Mouse (Mus musculus): ENCODE results near the gene Gm20388. TPM values are rescaled to one million over a fixed set of nuclear protein-coding genes. Genes with fewer than 3 reads are reported as not detected.

Gene Gm20388
- total and polyA plus RNA-seq, 2 experiments from 2014 or later = 17.3 TPM; not detected in 1

- Histone ChIP-seq H3K9me3 (replicated peaks; ENCODE audit: control insufficient read depth, low read length) (no peaks in the 10 kb centered on the region), H3K27ac (ENCODE audit: low read depth) (no peak overlapping the region), H3K4me2 (ENCODE audit: low read depth, low read length) (no peak overlapping the region), H3K36me3 (replicated peaks; ENCODE audit: control insufficient read depth, insufficient read depth, low read length) (no peaks in the 10 kb centered on the region), H3K9ac (replicated peaks; ENCODE audit: low read depth, low read length) (no peak overlapping the region), H3K4me3 (ENCODE audit: low read depth, low read length) (no peak overlapping the region), H3K4me1 (ENCODE audit: control insufficient read depth, insufficient read depth) (peaks cover 32% of the 10 kb centered on the region), H3K27me3 (ENCODE audit: control insufficient read depth, insufficient read depth, low read length) (no peaks in the 10 kb centered on the region)
- 46% methylated on average over 6 of the region's 6 CpGs for WGBS
- ATAC-seq (ENCODE audit: insufficient read depth, low read depth) (no peak), DNase-seq (ENCODE audit: low spot score) (no peak)
- no peak for TF ChIP-seq EP300 (IDR thresholded peaks at IDR 0.05; ENCODE audit: low read depth)
- no peak for TF ChIP-seq CTCF (IDR thresholded peaks at IDR 0.05; ENCODE audit: low read depth)
Observed at GRCm38 (mm10) chr8:120460375-120460774, 549.7 kb downstream of the Gm20388 start.

DNA sequence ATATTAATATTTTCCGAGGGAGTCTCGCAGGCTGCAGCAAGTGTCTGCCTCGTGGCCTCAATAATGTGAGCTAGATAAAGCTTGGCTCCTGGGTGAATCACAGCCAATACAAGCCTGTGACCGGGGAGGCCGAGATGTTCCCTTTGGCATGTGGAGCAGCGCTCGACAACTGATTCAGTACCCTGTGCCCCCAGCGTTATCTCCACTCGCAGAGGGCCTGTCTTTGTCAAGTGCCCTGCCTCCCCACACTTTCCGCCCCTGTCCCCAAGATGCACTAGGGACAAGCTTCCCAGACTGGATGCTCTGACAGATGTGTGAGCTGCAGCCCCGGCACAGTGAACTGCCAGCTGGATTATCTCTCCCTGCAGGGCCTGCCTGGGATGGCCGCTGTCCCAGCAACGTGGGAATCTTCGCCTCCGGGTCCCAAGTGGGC, 551.5 kb downstream of the Gm20388 start:
- Histone ChIP-seq H3K4me1 (ENCODE audit: control insufficient read depth, insufficient read depth) (peaks cover 39% of the 10 kb centered on the region), H3K9ac (replicated peaks; ENCODE audit: low read depth, low read length) (no peak overlapping the region), H3K4me2 (ENCODE audit: low read depth, low read length) (peak overlapping the region; percentile 45), H3K36me3 (replicated peaks; ENCODE audit: control insufficient read depth, insufficient read depth, low read length) (no peaks in the 10 kb centered on the region), H3K9me3 (replicated peaks; ENCODE audit: control insufficient read depth, low read length) (no peaks in the 10 kb centered on the region), H3K27me3 (ENCODE audit: control insufficient read depth, insufficient read depth, low read length) (no peaks in the 10 kb centered on the region), H3K4me3 (ENCODE audit: low read depth, low read length) (no peak overlapping the region), H3K27ac (ENCODE audit: low read depth) (peak overlapping the region; percentile 28; the same call in 1 of the 2 replicates)
- no peak for TF ChIP-seq CTCF (IDR thresholded peaks at IDR 0.05; ENCODE audit: low read depth)
- no peak for TF ChIP-seq EP300 (IDR thresholded peaks at IDR 0.05; ENCODE audit: low read depth)
- DNase-seq (ENCODE audit: low spot score) (peak; percentile 43), ATAC-seq (ENCODE audit: insufficient read depth, low read depth) (peak; percentile 15; the same call in 1 of the 2 replicates)
- WGBS = 9% methylated on average over 15 of the region's 15 CpGs

DNA sequence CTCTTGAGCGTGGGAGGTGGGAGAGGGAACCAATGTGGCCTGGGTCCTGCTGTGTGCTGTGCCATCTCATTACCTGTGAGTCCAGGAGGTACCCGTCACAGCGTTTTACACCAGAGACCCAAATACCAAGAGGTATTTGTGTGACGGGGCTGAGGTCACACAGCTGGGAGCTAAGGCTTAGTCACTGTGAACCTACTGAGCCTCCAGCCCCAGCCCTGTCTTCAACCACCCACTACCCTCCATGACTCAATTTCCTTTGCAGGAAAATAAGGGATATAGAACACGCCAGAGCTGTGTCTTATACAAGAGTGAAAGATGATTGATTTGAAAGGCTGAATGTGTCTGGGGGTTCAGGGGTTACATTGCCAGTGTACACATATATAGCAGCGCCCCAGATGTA, 552.0 kb downstream of the Gm20388 start:
- DNase-seq (ENCODE audit: low spot score) (no peak), ATAC-seq (ENCODE audit: insufficient read depth, low read depth) (no peak)
- TF ChIP-seq EP300 (IDR thresholded peaks at IDR 0.05; ENCODE audit: low read depth) = no peak
- no peak for TF ChIP-seq CTCF (IDR thresholded peaks at IDR 0.05; ENCODE audit: low read depth)
- H3K4me1 ChIP-seq (ENCODE audit: control insufficient read depth, insufficient read depth) = peaks cover 39% of the 10 kb centered on the region
- H3K27ac ChIP-seq (ENCODE audit: low read depth) = no peak overlapping the region
- H3K4me2 ChIP-seq (ENCODE audit: low read depth, low read length) = no peak overlapping the region
- H3K9me3 ChIP-seq (replicated peaks; ENCODE audit: control insufficient read depth, low read length) = no peaks in the 10 kb centered on the region
- H3K9ac ChIP-seq (replicated peaks; ENCODE audit: low read depth, low read length) = no peak overlapping the region
- no peaks in the 10 kb centered on the region for H3K36me3 ChIP-seq (replicated peaks; ENCODE audit: control insufficient read depth, insufficient read depth, low read length)
- H3K27me3 ChIP-seq (ENCODE audit: control insufficient read depth, insufficient read depth, low read length) = no peaks in the 10 kb centered on the region
- 59% methylated on average over 6 of the region's 6 CpGs for WGBS
- no peak overlapping the region for H3K4me3 ChIP-seq (ENCODE audit: low read depth, low read length)

DNA sequence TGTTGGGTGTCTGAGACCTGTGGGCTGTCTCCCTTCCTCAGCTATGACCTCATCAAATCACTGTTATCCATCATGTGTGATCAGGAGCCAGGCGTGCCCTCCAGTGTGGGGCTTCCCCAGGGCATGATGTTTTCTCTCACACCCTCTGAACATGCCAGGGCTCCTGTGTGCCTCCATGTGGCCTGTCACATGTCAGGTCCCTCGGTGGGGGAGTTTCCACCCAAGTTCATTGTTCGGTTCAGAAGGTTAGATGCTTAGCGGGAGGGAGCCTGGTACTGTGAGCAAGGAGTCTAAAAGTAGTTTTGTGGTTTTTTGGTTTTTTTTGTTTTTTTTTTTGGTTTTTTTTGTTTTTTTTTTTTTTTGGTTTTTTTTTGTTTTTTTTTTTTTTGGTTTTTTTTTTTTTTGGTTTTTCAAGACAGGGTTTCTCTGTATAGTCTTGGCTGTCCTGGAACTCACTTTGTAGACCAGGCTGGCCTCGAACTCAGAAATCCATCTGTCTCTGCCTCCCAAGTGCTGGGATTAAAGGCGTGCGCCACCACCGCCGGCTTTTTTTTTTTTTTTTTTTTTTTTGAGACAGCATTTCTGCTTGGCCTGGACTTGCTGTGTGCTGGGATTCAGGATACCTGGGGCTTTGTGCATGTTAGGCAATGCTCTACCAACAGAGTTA, 553.4 kb downstream of the Gm20388 start:
- 76% methylated on average over 9 of the region's 9 CpGs for WGBS
- H3K4me2 ChIP-seq (ENCODE audit: low read depth, low read length) = no peak overlapping the region
- ATAC-seq (ENCODE audit: insufficient read depth, low read depth) = no peak
- H3K36me3 ChIP-seq (replicated peaks; ENCODE audit: control insufficient read depth, insufficient read depth, low read length) = no peaks in the 10 kb centered on the region
- H3K9me3 ChIP-seq (replicated peaks; ENCODE audit: control insufficient read depth, low read length) = no peaks in the 10 kb centered on the region
- no peak overlapping the region for H3K4me3 ChIP-seq (ENCODE audit: low read depth, low read length)
- no peaks in the 10 kb centered on the region for H3K27me3 ChIP-seq (ENCODE audit: control insufficient read depth, insufficient read depth, low read length)
- DNase-seq (ENCODE audit: low spot score) = no peak
- TF ChIP-seq CTCF (IDR thresholded peaks at IDR 0.05; ENCODE audit: low read depth) = no peak
- no peak for TF ChIP-seq EP300 (IDR thresholded peaks at IDR 0.05; ENCODE audit: low read depth)
- H3K9ac ChIP-seq (replicated peaks; ENCODE audit: low read depth, low read length) = no peak overlapping the region
- no peak overlapping the region for H3K27ac ChIP-seq (ENCODE audit: low read depth)
- H3K4me1 ChIP-seq (ENCODE audit: control insufficient read depth, insufficient read depth) = peaks cover 39% of the 10 kb centered on the region

DNA sequence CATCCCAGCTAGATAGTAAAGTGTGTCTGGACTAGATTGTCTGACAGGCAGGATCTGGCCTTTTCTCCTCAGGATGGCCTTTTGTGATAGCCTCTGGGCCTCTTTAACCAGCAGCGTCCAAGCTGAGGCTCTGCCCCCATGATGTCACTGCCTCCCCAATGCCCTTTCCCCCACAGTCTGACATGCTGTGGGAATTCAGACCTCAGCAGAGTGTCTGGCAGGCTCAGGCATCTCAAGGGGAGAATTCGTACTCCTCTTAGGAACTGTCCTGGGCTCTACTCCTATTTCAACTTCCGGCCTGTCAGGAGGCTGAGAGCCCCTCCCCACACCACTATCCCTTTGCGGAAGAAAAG, 553.9 kb downstream of the Gm20388 start:
- 49% methylated on average over 4 of the region's 4 CpGs for WGBS
- TF ChIP-seq EP300 (IDR thresholded peaks at IDR 0.05; ENCODE audit: low read depth) = no peak
- TF ChIP-seq CTCF (IDR thresholded peaks at IDR 0.05; ENCODE audit: low read depth) = no peak
- DNase-seq (ENCODE audit: low spot score) (no peak), ATAC-seq (ENCODE audit: insufficient read depth, low read depth) (no peak)
- Histone ChIP-seq H3K4me2 (ENCODE audit: low read depth, low read length) (no peak overlapping the region), H3K4me3 (ENCODE audit: low read depth, low read length) (no peak overlapping the region), H3K27me3 (ENCODE audit: control insufficient read depth, insufficient read depth, low read length) (no peaks in the 10 kb centered on the region), H3K36me3 (replicated peaks; ENCODE audit: control insufficient read depth, insufficient read depth, low read length) (no peaks in the 10 kb centered on the region), H3K27ac (ENCODE audit: low read depth) (no peak overlapping the region), H3K9ac (replicated peaks; ENCODE audit: low read depth, low read length) (no peak overlapping the region), H3K4me1 (ENCODE audit: control insufficient read depth, insufficient read depth) (peaks cover 37% of the 10 kb centered on the region), H3K9me3 (replicated peaks; ENCODE audit: control insufficient read depth, low read length) (no peaks in the 10 kb centered on the region)

DNA sequence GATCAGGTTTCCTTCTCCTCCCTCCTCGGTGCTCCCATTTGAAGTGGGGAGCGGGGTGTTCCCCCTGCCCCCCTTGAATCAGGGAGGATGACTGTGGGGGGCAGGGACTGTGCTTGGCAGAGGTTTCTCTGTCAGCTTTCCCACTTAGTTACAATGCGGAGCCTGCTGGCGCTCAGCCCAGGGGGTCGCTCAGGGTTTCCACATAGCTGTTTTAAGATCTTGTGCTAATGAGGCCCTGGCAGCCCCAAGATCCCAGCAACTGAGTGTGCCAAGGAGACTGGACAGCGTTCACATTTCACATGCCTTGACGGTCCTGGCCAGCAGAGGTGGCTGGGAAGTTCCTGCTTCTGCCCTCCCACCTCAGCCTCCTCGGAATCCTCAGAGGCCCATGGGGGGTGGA, 555.1 kb downstream of the Gm20388 start:
- H3K4me3 ChIP-seq (ENCODE audit: low read depth, low read length) = no peak overlapping the region
- H3K9me3 ChIP-seq (replicated peaks; ENCODE audit: control insufficient read depth, low read length) = no peaks in the 10 kb centered on the region
- H3K4me2 ChIP-seq (ENCODE audit: low read depth, low read length) = no peak overlapping the region
- peaks cover 26% of the 10 kb centered on the region for H3K4me1 ChIP-seq (ENCODE audit: control insufficient read depth, insufficient read depth)
- H3K36me3 ChIP-seq (replicated peaks; ENCODE audit: control insufficient read depth, insufficient read depth, low read length) = no peaks in the 10 kb centered on the region
- 11% methylated on average over 8 of the region's 8 CpGs for WGBS
- H3K27ac ChIP-seq (ENCODE audit: low read depth) = no peak overlapping the region
- ATAC-seq (ENCODE audit: insufficient read depth, low read depth) = peak; percentile 53
- peak; percentile 47 for DNase-seq (ENCODE audit: low spot score)
- H3K27me3 ChIP-seq (ENCODE audit: control insufficient read depth, insufficient read depth, low read length) = no peaks in the 10 kb centered on the region
- no peak overlapping the region for H3K9ac ChIP-seq (replicated peaks; ENCODE audit: low read depth, low read length)
- no peak for TF ChIP-seq CTCF (IDR thresholded peaks at IDR 0.05; ENCODE audit: low read depth)
- TF ChIP-seq EP300 (IDR thresholded peaks at IDR 0.05; ENCODE audit: low read depth) = no peak
